Mouse (Mus musculus) intestine, embryonic 14.5 days (tissue): ENCODE data around the gene Enthd1. TPM values are rescaled to one million over a fixed set of nuclear protein-coding genes. Genes with fewer than 3 reads are reported as not detected.

Experiments
- ATAC-seq: fragments of 200-750 bp; cut with Nextera tagmentation; replicated peaks from 2 replicates; pipeline ENCODE4 v1.8.0; 2017; ENCODE audit warnings: low read depth, moderate number of reproducible peaks, moderate TSS enrichment, moderate library complexity; ENCODE audit not compliant: low FRiP score, low TSS enrichment
- DNase-seq: peaks from one replicate; pipeline ENCODE4 v3.0.0-alpha.2; 2018; ENCODE audit warnings: low spot score
- H3K27ac ChIP-seq: fragments of 300-500 bp; sonication (generic); 2 replicates; pipeline ENCODE4 v1.5.1; 2014; ENCODE audit warnings: low read depth, mild to moderate bottlenecking, control low read depth
- H3K27me3 ChIP-seq: fragments of 300-500 bp; sonication (generic); replicated peaks from 2 replicates; pipeline ENCODE4 v1.6.1; 2014; ENCODE audit warnings: low read length, control low read depth; ENCODE audit not compliant: control insufficient read depth, insufficient read depth
- H3K36me3 ChIP-seq: fragments of 300-500 bp; sonication (generic); 2 replicates; pipeline ENCODE4 v1.6.1; 2014; ENCODE audit warnings: low read length, control low read depth; ENCODE audit not compliant: control insufficient read depth, insufficient read depth
- H3K4me1 ChIP-seq: fragments of 300-500 bp; sonication (generic); replicated peaks from 2 replicates; pipeline ENCODE4 v1.6.1; 2014; ENCODE audit warnings: low read length, control low read depth, mixed read lengths; ENCODE audit not compliant: control insufficient read depth, insufficient read depth
- H3K4me2 ChIP-seq: fragments of 300-500 bp; sonication (generic); 2 replicates; pipeline ENCODE4 v1.6.1; 2014; ENCODE audit warnings: low read length
- H3K4me3 ChIP-seq: fragments of 300-500 bp; sonication (generic); 2 replicates; pipeline ENCODE4 v1.5.1; 2014; ENCODE audit warnings: low read depth, low read length, control low read depth, mixed read lengths
- H3K9ac ChIP-seq: fragments of 300-500 bp; sonication (generic); 2 replicates; pipeline ENCODE4 v1.6.1; 2014; ENCODE audit warnings: mild to moderate bottlenecking, low read length
- H3K9me3 ChIP-seq: fragments of 300-500 bp; sonication (generic); 2 replicates; pipeline ENCODE4 v1.6.1; 2016; ENCODE audit warnings: low read length, control low read depth; ENCODE audit not compliant: control insufficient read depth
- WGBS: fragments of 180-500 bp; shearing (Covaris S2); extraction: QIAGEN DNeasy Blood & Tissue Kit; methylation state at CpG from one replicate; pipeline ENCODE4 v1.1.7; 2014; 5-methylcytosine and 5-hydroxymethylcytosine counted together
- polyA plus RNA-seq: library from polyadenylated mRNA; unstranded; fragments of >200 nt; fragmentation: Nextera tagmentation; extraction: Ambion mirVana; gene quantifications from 2 replicates; pipeline ENCODE4 v1.2.1, GENCODE M21; 2014

Gene Enthd1
- polyA plus RNA-seq, 1 experiment from 2014 or later: not detected

DNA sequence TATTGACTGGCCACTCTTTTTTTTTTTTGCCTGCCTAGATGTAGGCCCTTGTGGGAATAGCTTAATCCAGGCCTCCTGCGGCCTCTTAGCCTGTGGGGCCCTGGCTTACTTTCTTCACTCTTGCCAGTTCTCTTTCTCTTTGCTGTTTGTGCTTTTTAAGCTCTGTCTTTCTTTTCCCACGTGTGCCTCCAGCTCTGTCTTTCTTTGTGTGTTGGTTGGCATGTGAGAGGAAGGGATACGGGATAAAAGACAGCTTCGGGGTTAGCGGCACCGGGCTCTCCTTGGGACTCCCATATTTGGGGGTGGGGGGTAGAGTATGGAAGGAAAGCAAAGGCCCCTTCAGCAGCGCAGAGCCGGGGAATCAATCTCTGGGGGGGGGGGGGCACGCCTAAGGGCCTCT, 127.0 kb downstream of the Enthd1 start:
- DNase-seq (no peak), ATAC-seq (no peak)
- Histone ChIP-seq H3K4me3 (no peak overlapping the region), H3K36me3 (no peaks in the 10 kb centered on the region), H3K9ac (no peak overlapping the region), H3K4me2 (no peak overlapping the region), H3K4me1 (no peaks in the 10 kb centered on the region), H3K27ac (no peak overlapping the region), H3K27me3 (no peaks in the 10 kb centered on the region), H3K9me3 (no peaks in the 10 kb centered on the region)
- WGBS: 78% methylated on average over 9 of the region's 9 CpGs

DNA sequence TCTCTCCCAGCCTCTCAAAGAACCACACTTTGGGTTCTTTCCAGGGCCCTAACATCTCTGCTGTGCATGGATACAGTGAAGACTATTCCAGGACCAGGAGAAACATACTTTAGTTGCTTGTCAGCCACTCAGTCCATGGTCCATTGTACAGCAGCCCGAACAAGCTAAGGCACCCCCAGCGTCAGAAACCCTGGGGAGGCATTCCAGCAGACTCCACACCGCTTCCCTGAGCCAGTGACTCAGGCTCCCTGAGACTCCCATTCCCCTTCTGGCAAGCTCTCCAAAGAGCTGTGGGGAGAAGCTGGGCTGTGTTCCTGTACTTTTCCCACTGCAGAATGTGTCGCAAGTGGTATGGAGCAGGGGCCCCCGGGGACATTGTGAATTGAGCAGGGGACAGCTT, 128.0 kb downstream of the Enthd1 start:
- no peak overlapping the region for H3K27ac ChIP-seq
- no peaks in the 10 kb centered on the region for H3K9me3 ChIP-seq
- H3K4me2 ChIP-seq: no peak overlapping the region
- no peaks in the 10 kb centered on the region for H3K4me1 ChIP-seq
- H3K36me3 ChIP-seq: no peaks in the 10 kb centered on the region
- H3K9ac ChIP-seq: no peak overlapping the region
- 83% methylated on average over 5 of the region's 5 CpGs for WGBS
- DNase-seq: no peak
- H3K4me3 ChIP-seq: no peak overlapping the region
- no peak for ATAC-seq
- no peaks in the 10 kb centered on the region for H3K27me3 ChIP-seq

DNA sequence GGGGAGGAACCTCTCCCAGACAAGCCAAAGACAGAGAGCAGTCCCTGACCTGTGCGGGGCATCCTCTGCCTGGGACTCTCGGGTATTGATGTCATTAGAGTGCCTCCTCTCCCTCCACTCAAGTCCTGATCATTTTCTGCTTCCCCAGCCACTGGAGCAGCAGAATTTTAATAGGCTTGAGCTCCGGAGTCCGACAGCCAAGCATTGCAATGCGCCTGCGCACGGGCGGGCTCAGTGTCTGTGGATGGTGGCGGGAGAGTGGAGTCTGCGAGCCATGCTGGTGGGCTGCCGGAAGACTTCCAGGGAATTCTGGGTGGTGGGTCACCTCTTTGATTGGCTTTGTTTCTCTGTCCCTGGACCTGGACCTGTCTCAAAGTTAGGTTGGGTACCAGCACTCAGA, 134.6 kb downstream of the Enthd1 start:
- WGBS: 77% methylated on average over 11 of the region's 11 CpGs
- Histone ChIP-seq H3K9ac (no peak overlapping the region), H3K36me3 (no peaks in the 10 kb centered on the region), H3K4me1 (no peaks in the 10 kb centered on the region), H3K4me2 (no peak overlapping the region), H3K27ac (no peak overlapping the region), H3K4me3 (no peak overlapping the region), H3K27me3 (no peaks in the 10 kb centered on the region), H3K9me3 (no peaks in the 10 kb centered on the region)
- ATAC-seq: no peak
- no peak for DNase-seq

DNA sequence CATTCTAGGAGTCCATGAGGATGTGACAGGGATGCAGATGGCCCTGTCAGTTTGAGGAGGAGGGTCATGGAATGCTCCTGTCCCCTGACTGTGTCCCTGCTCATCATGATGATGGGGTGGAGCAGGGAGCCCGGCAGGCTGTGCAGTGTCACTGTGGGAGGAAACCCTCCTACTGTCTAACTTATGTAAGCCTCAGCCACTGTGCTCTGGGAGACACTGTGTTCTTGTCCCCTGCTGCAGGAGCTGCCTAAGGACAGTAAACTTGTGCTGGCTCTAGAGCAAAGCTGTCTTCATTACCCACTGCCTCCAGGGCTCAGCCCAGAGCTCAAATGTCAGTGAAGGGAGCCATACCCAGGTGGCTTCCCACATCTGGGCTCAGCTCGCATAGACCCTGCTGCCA, 146.8 kb downstream of the Enthd1 start:
- 73% methylated on average over 2 of the region's 2 CpGs for WGBS
- Histone ChIP-seq H3K4me2 (no peak overlapping the region), H3K9me3 (no peaks in the 10 kb centered on the region), H3K27ac (no peak overlapping the region), H3K36me3 (no peaks in the 10 kb centered on the region), H3K27me3 (no peaks in the 10 kb centered on the region), H3K4me1 (no peaks in the 10 kb centered on the region), H3K4me3 (no peak overlapping the region), H3K9ac (no peak overlapping the region)
- ATAC-seq (no peak), DNase-seq (no peak)

DNA sequence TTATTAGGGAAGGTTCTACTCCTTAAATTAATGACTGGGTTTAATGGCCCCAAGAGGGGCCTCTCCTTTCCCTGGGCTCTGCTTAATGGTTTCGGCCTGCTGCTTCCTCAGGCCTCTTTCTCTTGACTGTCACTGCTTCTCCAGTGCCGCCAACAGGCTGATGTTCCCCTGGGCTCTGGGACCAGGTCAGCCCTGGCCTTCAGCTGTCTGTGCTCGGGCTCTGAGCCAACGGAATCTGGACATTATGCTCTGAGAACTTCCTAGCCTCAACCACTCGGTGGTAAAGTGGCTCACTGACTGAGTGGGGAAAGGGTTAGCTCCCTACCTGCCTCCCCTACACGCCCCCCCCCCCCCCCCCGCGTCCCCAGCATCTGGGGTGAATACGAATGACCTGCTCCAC, 147.9 kb downstream of the Enthd1 start:
- H3K9ac ChIP-seq: no peak overlapping the region
- H3K27ac ChIP-seq: no peak overlapping the region
- H3K27me3 ChIP-seq: no peaks in the 10 kb centered on the region
- H3K4me1 ChIP-seq: no peaks in the 10 kb centered on the region
- H3K4me3 ChIP-seq: no peak overlapping the region
- WGBS: 60% methylated on average over 7 of the region's 9 CpGs
- ATAC-seq (no peak), DNase-seq (no peak)
- H3K9me3 ChIP-seq: no peaks in the 10 kb centered on the region
- H3K4me2 ChIP-seq: no peak overlapping the region
- H3K36me3 ChIP-seq: no peaks in the 10 kb centered on the region

DNA sequence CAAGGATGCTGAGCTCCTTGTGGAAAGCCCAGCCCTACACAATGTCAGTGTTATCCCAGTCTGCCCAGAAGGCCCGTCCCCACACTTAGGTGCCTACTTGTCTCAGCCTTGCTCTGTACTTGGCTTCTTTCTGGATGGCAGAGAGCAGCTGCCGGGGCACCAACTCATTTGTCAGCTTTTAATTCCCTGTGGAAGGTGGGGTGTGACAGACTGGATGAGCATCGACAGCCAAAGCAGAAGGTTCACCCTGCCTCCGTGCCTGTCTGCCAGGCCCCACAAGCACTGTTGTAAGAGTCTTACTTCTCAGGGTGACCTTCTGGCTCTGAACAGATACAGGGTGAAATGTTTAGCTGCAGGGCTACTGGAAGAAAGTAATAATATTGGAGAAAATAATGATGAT, 149.8 kb downstream of the Enthd1 start:
- no peaks in the 10 kb centered on the region for H3K36me3 ChIP-seq
- H3K4me2 ChIP-seq: no peak overlapping the region
- no peak for DNase-seq
- H3K27ac ChIP-seq: no peak overlapping the region
- no peaks in the 10 kb centered on the region for H3K27me3 ChIP-seq
- WGBS: 84% methylated on average over 4 of the region's 4 CpGs
- ATAC-seq: no peak
- no peaks in the 10 kb centered on the region for H3K4me1 ChIP-seq
- no peak overlapping the region for H3K4me3 ChIP-seq
- no peak overlapping the region for H3K9ac ChIP-seq
- H3K9me3 ChIP-seq: no peaks in the 10 kb centered on the region

DNA sequence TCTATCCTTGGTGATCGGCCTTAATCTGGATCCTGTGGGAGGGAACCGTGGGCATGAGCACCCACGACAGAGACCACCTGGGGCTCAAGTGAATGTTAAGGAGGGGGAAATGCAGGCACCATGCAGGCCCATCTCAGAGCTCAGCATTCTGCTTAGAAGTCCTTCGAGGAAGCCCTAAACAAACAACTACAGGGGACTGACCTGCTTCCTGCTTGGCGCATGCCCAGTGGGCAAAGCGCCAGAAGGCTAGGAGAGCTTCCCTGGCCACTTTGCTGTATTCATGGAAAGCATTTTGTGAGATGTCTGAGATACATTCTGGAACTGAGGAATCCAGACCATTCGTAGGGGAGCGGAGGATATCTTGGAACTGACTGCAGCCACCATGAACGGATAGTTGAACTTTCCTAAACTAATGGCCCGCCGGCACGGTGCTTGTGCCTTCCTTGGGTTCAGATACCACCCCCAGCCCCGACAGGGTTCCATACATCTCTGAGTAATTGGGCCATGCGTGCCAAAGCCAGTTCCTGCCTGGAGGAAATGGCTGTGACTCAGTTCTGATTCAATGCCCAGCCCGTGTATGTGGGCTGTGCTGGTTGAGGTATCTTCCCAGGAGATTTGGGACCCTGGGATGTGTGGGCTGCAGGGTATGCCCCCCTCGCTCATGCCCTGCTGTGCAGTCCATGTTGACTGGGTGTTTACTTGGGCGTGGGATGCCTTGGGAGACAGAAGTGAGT, 150.8 kb downstream of the Enthd1 start:
- no peak overlapping the region for H3K4me3 ChIP-seq
- ATAC-seq: no peak
- no peak for DNase-seq
- H3K9ac ChIP-seq: no peak overlapping the region
- 76% methylated on average over 17 of the region's 17 CpGs for WGBS
- H3K27ac ChIP-seq: no peak overlapping the region
- no peak overlapping the region for H3K4me2 ChIP-seq
- no peaks in the 10 kb centered on the region for H3K9me3 ChIP-seq
- no peaks in the 10 kb centered on the region for H3K36me3 ChIP-seq
- H3K27me3 ChIP-seq: no peaks in the 10 kb centered on the region
- H3K4me1 ChIP-seq: no peaks in the 10 kb centered on the region

DNA sequence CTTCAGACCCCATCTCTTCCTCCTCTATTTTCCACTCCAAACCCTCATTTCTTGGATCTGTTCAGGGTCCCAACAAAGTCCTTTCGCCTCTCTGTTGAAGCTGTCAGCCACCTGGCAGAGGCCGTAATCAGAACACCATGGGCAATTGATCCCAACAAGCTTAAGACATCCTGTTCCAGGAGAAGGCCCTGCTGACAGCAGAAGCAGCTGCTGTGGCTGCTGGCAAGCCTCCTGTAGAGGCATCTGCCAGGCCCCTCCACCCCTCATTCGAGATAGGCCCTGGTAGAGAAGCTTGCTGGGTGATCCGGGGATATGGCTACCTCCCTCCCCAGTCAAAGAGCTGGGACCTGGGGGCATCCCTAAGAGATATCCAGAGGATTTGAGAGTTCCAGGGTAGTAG, 151.9 kb downstream of the Enthd1 start:
- H3K4me2 ChIP-seq: no peak overlapping the region
- no peak for DNase-seq
- no peak overlapping the region for H3K4me3 ChIP-seq
- no peaks in the 10 kb centered on the region for H3K4me1 ChIP-seq
- no peaks in the 10 kb centered on the region for H3K27me3 ChIP-seq
- H3K36me3 ChIP-seq: no peaks in the 10 kb centered on the region
- no peak overlapping the region for H3K27ac ChIP-seq
- H3K9me3 ChIP-seq: no peaks in the 10 kb centered on the region
- H3K9ac ChIP-seq: no peak overlapping the region
- ATAC-seq: no peak
- 67% methylated on average over 4 of the region's 4 CpGs for WGBS

DNA sequence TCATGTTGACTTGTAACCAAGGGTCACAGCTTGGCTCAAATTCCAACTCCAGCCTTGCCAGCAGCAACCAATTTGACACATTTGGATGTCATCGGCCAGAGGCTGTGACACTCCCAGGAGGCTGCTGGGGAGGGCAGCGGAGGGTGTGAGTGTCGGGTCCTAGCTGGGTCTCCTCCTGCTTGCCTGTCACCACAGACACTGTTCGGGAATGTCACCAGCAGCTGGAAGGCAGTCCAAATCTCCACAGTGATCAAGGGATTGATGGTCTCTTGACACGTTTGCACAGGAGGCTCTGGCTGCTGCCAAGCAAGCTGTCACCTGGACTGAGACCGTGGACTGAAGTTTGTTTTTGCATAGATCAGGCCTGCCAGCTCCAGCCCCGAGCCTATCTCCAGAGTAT, 154.3 kb downstream of the Enthd1 start:
- no peak for ATAC-seq
- no peaks in the 10 kb centered on the region for H3K36me3 ChIP-seq
- no peak for DNase-seq
- H3K27me3 ChIP-seq: no peaks in the 10 kb centered on the region
- no peaks in the 10 kb centered on the region for H3K9me3 ChIP-seq
- no peaks in the 10 kb centered on the region for H3K4me1 ChIP-seq
- no peak overlapping the region for H3K9ac ChIP-seq
- H3K4me2 ChIP-seq: no peak overlapping the region
- no peak overlapping the region for H3K27ac ChIP-seq
- WGBS: 58% methylated on average over 7 of the region's 7 CpGs
- no peak overlapping the region for H3K4me3 ChIP-seq
